Mouse (Mus musculus) gastrocnemius, postnatal 10 days (tissue): ENCODE data around the gene F830045P16Rik. TPM values are rescaled to one million over a fixed set of nuclear protein-coding genes. Genes with fewer than 3 reads are reported as not detected.
A peak's percentile ranks its signal among the peaks of the same experiment; 100 is the strongest.

ENCODE experiments used
- DNase-seq: peaks from one replicate; pipeline ENCODE4 v3.0.0; 2021; ENCODE audit warnings: mixed read lengths
- long read RNA-seq, 2 experiments: library from polyadenylated mRNA; stranded (forward); transcript quantifications; one replicate each; pipeline ENCODE4 v2.0.0; 2021
- total RNA-seq, 2 experiments: library from RNA; stranded (reverse); gene quantifications; 2 replicates each; pipeline ENCODE4 v1.2.3; 2021

The F830045P16Rik gene
- under 1 TPM in 1 of 2 experiments, not detected in 1; 0.12 TPM for total RNA-seq
- long read RNA-seq, experiment 1 = 0 reads
- long read RNA-seq, experiment 2 = 0 reads

- no peak for DNase-seq
Observed at GRCm38 (mm10) chr2:129536377-129536776, at the start of gene F830045P16Rik. Gene F830045P16Rik, minus strand, starts transcription at chr2:129536602.

- no peak for DNase-seq
Observed at GRCm38 (mm10) chr2:129585904-129586514, 49.6 kb upstream of the F830045P16Rik start.

GRCm38 (mm10) chr2:129584905-129585304, 48.5 kb upstream of the F830045P16Rik start:
- DNase-seq = no peak

GRCm38 (mm10) chr2:129582261-129582660, 45.9 kb upstream of the F830045P16Rik start:
- no peak for DNase-seq

GRCm38 (mm10) chr2:129581826-129582225, 45.4 kb upstream of the F830045P16Rik start:
- no peak for DNase-seq

- DNase-seq = no peak
Observed at GRCm38 (mm10) chr2:129580656-129581055, 44.3 kb upstream of the F830045P16Rik start.

GRCm38 (mm10) chr2:129576611-129577447, 40.4 kb upstream of the F830045P16Rik start:
- no peak for DNase-seq

GRCm38 (mm10) chr2:129575113-129575512, 38.7 kb upstream of the F830045P16Rik start:
- DNase-seq = no peak

GRCm38 (mm10) chr2:129574395-129575046, 38.1 kb upstream of the F830045P16Rik start:
- DNase-seq = no peak

GRCm38 (mm10) chr2:129573701-129574273, 37.4 kb upstream of the F830045P16Rik start:
- no peak for DNase-seq

- no peak for DNase-seq
Observed at GRCm38 (mm10) chr2:129569556-129569955, 33.2 kb upstream of the F830045P16Rik start.

GRCm38 (mm10) chr2:129569120-129569519, 32.7 kb upstream of the F830045P16Rik start:
- no peak for DNase-seq

- DNase-seq = no peak
Observed at GRCm38 (mm10) chr2:129563944-129564709, 27.7 kb upstream of the F830045P16Rik start.

- DNase-seq = no peak
Observed at GRCm38 (mm10) chr2:129561796-129562195, 25.4 kb upstream of the F830045P16Rik start.

GRCm38 (mm10) chr2:129558875-129559219, 22.4 kb upstream of the F830045P16Rik start:
- DNase-seq = no peak

GRCm38 (mm10) chr2:129558008-129558874, 21.8 kb upstream of the F830045P16Rik start:
- DNase-seq = peak; percentile 41

GRCm38 (mm10) chr2:129556081-129556480, 19.7 kb upstream of the F830045P16Rik start:
- DNase-seq = no peak

GRCm38 (mm10) chr2:129550781-129551180, 14.4 kb upstream of the F830045P16Rik start:
- DNase-seq = no peak

- DNase-seq = peak; percentile 25
Observed at GRCm38 (mm10) chr2:129549537-129550135, 13.2 kb upstream of the F830045P16Rik start.

- no peak for DNase-seq
Observed at GRCm38 (mm10) chr2:129546772-129547171, 10.4 kb upstream of the F830045P16Rik start.
